Mouse (Mus musculus): ENCODE results near the gene Rcan2. TPM values are rescaled to one million over a fixed set of nuclear protein-coding genes. Genes with fewer than 3 reads are reported as not detected.

The Rcan2 gene
- total and polyA plus RNA-seq, 2 experiments: 1.4 to 4.0 TPM

GRCm38 (mm10) chr17:43969943-43970342 lies 168.8 kb downstream of the Rcan2 start:
- no peaks in the 10 kb centered on the region for H3K4me1 ChIP-seq (ENCODE audit: control insufficient read depth, insufficient read depth, low read length)
- TF ChIP-seq POLR2A (IDR thresholded peaks at IDR 0.05; ENCODE audit: extremely low read depth, insufficient read depth, low read length) (no peak), CTCF (IDR thresholded peaks at IDR 0.05; ENCODE audit: low read depth, low read length) (no peak)
- H3K79me2 ChIP-seq (ENCODE audit: control insufficient read depth, insufficient read depth, low read length): no peaks in the 10 kb centered on the region
- H3K36me3 ChIP-seq (ENCODE audit: control insufficient read depth, insufficient read depth, low read length): no peaks in the 10 kb centered on the region
- H3K27me3 ChIP-seq (ENCODE audit: control insufficient read depth, insufficient read depth, low read length): no peaks in the 10 kb centered on the region
- no peak overlapping the region for H3K27ac ChIP-seq (replicated peaks; ENCODE audit: insufficient read depth, low read depth, low read length)
- 87% methylated on average over 10 of the region's 10 CpGs for WGBS
- H3K4me3 ChIP-seq (ENCODE audit: insufficient read depth, low read depth, low read length): no peak overlapping the region
- DNase-seq (ENCODE audit: extremely low read depth, low read depth, low spot score): no peak
- H3K9ac ChIP-seq (ENCODE audit: low read depth, low read length): no peak overlapping the region

DNA sequence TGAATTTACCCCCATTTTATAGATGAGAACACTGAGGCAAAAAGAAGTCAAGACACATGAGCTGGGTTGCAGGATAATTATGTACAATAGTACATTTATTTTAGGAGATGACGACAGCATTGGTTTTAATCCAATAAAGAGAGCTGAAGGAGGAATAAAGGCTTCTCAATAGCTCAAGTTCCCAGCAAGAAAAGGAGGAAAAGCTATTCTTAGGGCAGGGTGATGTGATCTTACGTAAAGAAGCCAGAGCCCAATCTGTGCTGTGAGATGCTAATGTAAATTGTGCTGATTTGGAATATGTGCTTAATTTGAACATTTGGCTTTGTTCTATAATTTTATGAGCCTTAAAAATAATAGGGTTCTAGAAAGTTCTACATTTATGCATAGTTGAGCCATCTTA lies 176.4 kb downstream of the Rcan2 start:
- Histone ChIP-seq H3K27me3 (ENCODE audit: control insufficient read depth, insufficient read depth, low read length) (no peaks in the 10 kb centered on the region), H3K9ac (ENCODE audit: low read depth, low read length) (no peak overlapping the region), H3K36me3 (ENCODE audit: control insufficient read depth, insufficient read depth, low read length) (no peaks in the 10 kb centered on the region), H3K79me2 (ENCODE audit: control insufficient read depth, insufficient read depth, low read length) (no peaks in the 10 kb centered on the region), H3K4me1 (ENCODE audit: control insufficient read depth, insufficient read depth, low read length) (no peaks in the 10 kb centered on the region), H3K27ac (replicated peaks; ENCODE audit: insufficient read depth, low read depth, low read length) (no peak overlapping the region), H3K4me3 (ENCODE audit: insufficient read depth, low read depth, low read length) (no peak overlapping the region)
- no peak for DNase-seq (ENCODE audit: extremely low read depth, low read depth, low spot score)
- TF ChIP-seq CTCF (IDR thresholded peaks at IDR 0.05; ENCODE audit: low read depth, low read length) (no peak), POLR2A (IDR thresholded peaks at IDR 0.05; ENCODE audit: extremely low read depth, insufficient read depth, low read length) (no peak)
- WGBS: 81% methylated on average over 2 of the region's 2 CpGs

DNA sequence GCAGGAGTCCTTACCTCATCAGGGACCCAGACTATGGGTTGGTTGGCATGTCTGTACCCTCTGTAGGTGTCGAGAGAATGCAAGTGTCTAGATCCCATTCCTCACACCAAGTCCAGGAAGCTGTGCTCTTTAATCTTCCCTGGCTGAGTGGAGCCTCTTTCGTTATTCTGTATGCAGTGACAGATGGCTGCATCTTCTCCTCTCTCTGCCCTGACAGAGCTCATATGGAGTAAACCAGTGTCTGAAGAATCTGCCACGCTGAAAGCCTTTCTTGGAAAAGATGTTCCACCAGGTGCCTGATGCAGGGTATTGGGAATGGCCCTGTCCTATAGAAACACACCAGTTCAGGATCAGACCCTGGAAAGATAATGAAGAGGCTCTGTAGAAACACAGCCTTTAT lies 178.8 kb downstream of the Rcan2 start:
- Histone ChIP-seq H3K4me3 (ENCODE audit: insufficient read depth, low read depth, low read length) (no peak overlapping the region), H3K27ac (replicated peaks; ENCODE audit: insufficient read depth, low read depth, low read length) (no peak overlapping the region), H3K79me2 (ENCODE audit: control insufficient read depth, insufficient read depth, low read length) (no peaks in the 10 kb centered on the region), H3K9ac (ENCODE audit: low read depth, low read length) (no peak overlapping the region), H3K27me3 (ENCODE audit: control insufficient read depth, insufficient read depth, low read length) (no peaks in the 10 kb centered on the region), H3K4me1 (ENCODE audit: control insufficient read depth, insufficient read depth, low read length) (no peaks in the 10 kb centered on the region), H3K36me3 (ENCODE audit: control insufficient read depth, insufficient read depth, low read length) (no peaks in the 10 kb centered on the region)
- 86% methylated on average over 3 of the region's 3 CpGs for WGBS
- DNase-seq (ENCODE audit: extremely low read depth, low read depth, low spot score): no peak
- TF ChIP-seq POLR2A (IDR thresholded peaks at IDR 0.05; ENCODE audit: extremely low read depth, insufficient read depth, low read length) (no peak), CTCF (IDR thresholded peaks at IDR 0.05; ENCODE audit: low read depth, low read length) (no peak)

DNA sequence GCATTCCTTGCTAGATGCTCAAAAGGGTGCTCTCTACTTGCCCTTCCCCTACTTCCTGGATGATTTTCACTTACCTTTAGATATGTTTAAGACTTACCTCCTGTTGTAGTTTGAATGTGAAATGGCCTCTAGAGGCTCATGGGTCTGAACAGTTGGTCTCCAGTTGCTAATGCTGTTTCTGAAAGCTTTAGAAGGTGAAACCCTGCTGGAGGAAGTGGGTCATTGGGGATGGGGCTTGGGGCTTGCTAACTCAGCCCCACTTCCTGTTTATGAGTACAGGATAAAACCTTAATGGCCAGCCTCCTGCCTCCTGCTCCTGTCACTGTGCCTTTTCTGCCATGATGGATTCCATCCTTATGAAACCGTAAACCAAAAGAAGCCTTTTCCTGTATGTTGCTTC lies 181.4 kb downstream of the Rcan2 start:
- TF ChIP-seq POLR2A (IDR thresholded peaks at IDR 0.05; ENCODE audit: extremely low read depth, insufficient read depth, low read length) (no peak), CTCF (IDR thresholded peaks at IDR 0.05; ENCODE audit: low read depth, low read length) (no peak)
- H3K4me1 ChIP-seq (ENCODE audit: control insufficient read depth, insufficient read depth, low read length): no peaks in the 10 kb centered on the region
- no peak for DNase-seq (ENCODE audit: extremely low read depth, low read depth, low spot score)
- no peaks in the 10 kb centered on the region for H3K36me3 ChIP-seq (ENCODE audit: control insufficient read depth, insufficient read depth, low read length)
- 89% methylated on average over 1 of the region's 1 CpGs for WGBS
- no peaks in the 10 kb centered on the region for H3K27me3 ChIP-seq (ENCODE audit: control insufficient read depth, insufficient read depth, low read length)
- H3K79me2 ChIP-seq (ENCODE audit: control insufficient read depth, insufficient read depth, low read length): no peaks in the 10 kb centered on the region
- H3K9ac ChIP-seq (ENCODE audit: low read depth, low read length): no peak overlapping the region
- H3K27ac ChIP-seq (replicated peaks; ENCODE audit: insufficient read depth, low read depth, low read length): no peak overlapping the region
- H3K4me3 ChIP-seq (ENCODE audit: insufficient read depth, low read depth, low read length): no peak overlapping the region

DNA sequence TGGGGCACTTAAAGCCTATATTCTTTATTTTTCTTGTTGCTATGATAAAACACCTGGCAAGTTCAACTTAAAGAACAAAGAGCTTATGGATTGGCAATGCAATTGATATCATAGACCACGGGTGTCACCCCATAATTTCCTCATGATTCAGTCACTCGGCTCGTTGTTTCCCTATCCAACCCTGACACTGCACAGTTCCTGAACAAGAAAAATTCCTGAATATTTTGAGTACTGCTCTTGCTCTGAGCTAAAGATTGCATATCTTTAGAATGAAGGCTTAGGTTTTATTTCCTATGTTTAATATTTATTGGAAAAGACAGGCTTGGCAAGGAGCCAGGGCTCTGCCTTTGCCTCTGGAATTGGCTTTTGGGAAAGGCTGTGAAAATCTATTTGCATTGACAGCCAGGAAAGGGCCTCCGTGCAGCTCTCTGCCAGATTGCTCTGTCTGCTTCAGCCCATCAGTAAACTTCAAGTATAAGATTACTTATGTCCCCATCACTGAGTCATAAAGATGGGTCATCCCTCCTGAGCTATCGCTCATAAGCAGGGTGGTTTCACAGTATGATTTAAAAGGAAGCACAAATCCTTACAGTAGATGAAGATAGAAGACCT lies 188.3 kb downstream of the Rcan2 start:
- H3K27me3 ChIP-seq (ENCODE audit: control insufficient read depth, insufficient read depth, low read length): no peaks in the 10 kb centered on the region
- no peaks in the 10 kb centered on the region for H3K4me1 ChIP-seq (ENCODE audit: control insufficient read depth, insufficient read depth, low read length)
- H3K79me2 ChIP-seq (ENCODE audit: control insufficient read depth, insufficient read depth, low read length): no peaks in the 10 kb centered on the region
- DNase-seq (ENCODE audit: extremely low read depth, low read depth, low spot score): no peak
- H3K36me3 ChIP-seq (ENCODE audit: control insufficient read depth, insufficient read depth, low read length): no peaks in the 10 kb centered on the region
- 75% methylated on average over 5 of the region's 5 CpGs for WGBS
- no peak overlapping the region for H3K9ac ChIP-seq (ENCODE audit: low read depth, low read length)
- TF ChIP-seq CTCF (IDR thresholded peaks at IDR 0.05; ENCODE audit: low read depth, low read length) (no peak), POLR2A (IDR thresholded peaks at IDR 0.05; ENCODE audit: extremely low read depth, insufficient read depth, low read length) (no peak)
- no peak overlapping the region for H3K4me3 ChIP-seq (ENCODE audit: insufficient read depth, low read depth, low read length)
- H3K27ac ChIP-seq (replicated peaks; ENCODE audit: insufficient read depth, low read depth, low read length): no peak overlapping the region

DNA sequence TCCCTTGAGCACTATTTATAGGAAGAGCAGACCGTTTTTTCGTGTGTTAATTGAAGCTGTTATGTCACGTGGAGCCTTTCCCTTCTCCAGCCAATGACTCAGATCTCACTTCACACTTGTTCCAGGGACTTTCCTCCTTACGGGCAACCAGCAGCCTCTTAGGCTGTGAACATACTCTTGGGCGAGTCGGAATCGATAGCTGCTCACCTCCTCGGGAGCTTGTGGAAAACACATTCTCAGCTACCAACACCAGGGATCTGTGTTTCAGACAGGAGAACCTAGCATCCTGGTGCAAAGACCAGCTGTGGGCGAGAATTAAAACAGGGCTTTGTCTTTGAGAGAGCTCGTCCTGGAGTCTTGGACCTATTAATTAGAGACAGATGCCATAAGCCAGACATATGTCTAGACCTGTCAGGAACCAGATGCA lies 189.8 kb downstream of the Rcan2 start:
- Histone ChIP-seq H3K9ac (ENCODE audit: low read depth, low read length) (no peak overlapping the region), H3K4me1 (ENCODE audit: control insufficient read depth, insufficient read depth, low read length) (no peaks in the 10 kb centered on the region), H3K36me3 (ENCODE audit: control insufficient read depth, insufficient read depth, low read length) (no peaks in the 10 kb centered on the region), H3K27me3 (ENCODE audit: control insufficient read depth, insufficient read depth, low read length) (no peaks in the 10 kb centered on the region), H3K4me3 (ENCODE audit: insufficient read depth, low read depth, low read length) (no peak overlapping the region), H3K79me2 (ENCODE audit: control insufficient read depth, insufficient read depth, low read length) (no peaks in the 10 kb centered on the region), H3K27ac (replicated peaks; ENCODE audit: insufficient read depth, low read depth, low read length) (no peak overlapping the region)
- no peak for DNase-seq (ENCODE audit: extremely low read depth, low read depth, low spot score)
- WGBS: 84% methylated on average over 10 of the region's 10 CpGs
- TF ChIP-seq CTCF (IDR thresholded peaks at IDR 0.05; ENCODE audit: low read depth, low read length) (no peak), POLR2A (IDR thresholded peaks at IDR 0.05; ENCODE audit: extremely low read depth, insufficient read depth, low read length) (no peak)
